Mouse (Mus musculus): ENCODE data around the gene Umad1. TPM values are rescaled to one million over a fixed set of nuclear protein-coding genes. Genes with fewer than 3 reads are reported as not detected.

The Umad1 gene
- polyA plus RNA-seq (2012; rRNA removed), result 31.8 and 32.2 TPM in 2 replicates

DNA sequence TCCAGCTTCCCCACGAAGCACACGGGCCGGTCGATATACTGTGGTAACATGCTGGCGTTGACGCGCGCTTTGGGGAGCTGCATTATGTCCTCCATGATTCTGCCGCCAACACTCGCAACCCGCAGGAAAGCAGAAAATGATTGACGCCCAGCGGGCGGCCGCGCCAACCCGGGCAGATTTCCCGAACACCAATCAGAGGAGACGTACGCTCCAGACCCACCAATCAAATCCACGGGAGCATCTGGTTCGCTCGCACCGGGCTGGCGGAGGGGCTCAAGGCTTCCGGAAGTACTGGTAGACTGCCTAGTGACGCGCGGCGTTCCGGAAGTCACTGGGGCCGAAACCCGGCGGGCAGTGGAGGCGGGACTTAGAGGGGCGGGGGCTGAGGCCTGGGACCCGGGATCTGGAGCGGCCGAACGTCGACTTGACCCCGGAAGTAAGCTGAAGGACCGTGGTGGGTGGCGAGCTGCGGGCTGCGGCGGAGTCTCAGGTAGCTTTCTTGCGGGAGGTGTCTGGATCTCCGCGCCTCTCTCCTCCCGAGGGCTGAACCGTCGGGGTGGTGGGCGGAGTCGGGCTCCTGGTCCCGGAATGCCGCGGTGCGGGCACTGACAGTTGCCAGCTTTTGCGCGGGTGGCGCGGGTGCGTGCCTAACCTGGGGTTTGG, at the start of gene Umad1, which contains the start of the genes Rpa3 and Gm45062:
Umad1 (plus strand) TSS at position 285 of the 663 bp plus-strand sequence.
Rpa3 (minus strand) TSS at position 170 of the 663 bp plus-strand sequence.
Gm45062 (plus strand) TSS at position 447 of the 663 bp plus-strand sequence.

Other genes starting within 250 kb of the Umad1 start
- gene Col28a1, start 66.7 kb upstream of the Umad1 start, polyA plus RNA-seq (2012; rRNA removed), result 0.70 and 1.6 TPM in 2 replicates
- gene Mios, start 50.1 kb upstream of the Umad1 start, polyA plus RNA-seq (2012; rRNA removed), result 11.7 and 12.3 TPM in 2 replicates
- gene Rpa3, start 115 bp upstream of the Umad1 start, polyA plus RNA-seq (2012; rRNA removed), result 37.7 and 42.4 TPM in 2 replicates
- gene Gm45062, start 162 bp downstream of the Umad1 start, polyA plus RNA-seq (2012; rRNA removed), result 15.7 and 17.4 TPM in 2 replicates